Mouse (Mus musculus) brain, embryonic 14.5 days (tissue): ENCODE results near the gene H2-Aa.

Experiments used
- CTCF ChIP-seq: fragments of 200-500 bp; IDR thresholded peaks from 2 replicates; pipeline ENCODE4 v1.5.1; 2012; ENCODE audit warnings: inconsistent platforms, mild to moderate bottlenecking, moderate library complexity, borderline replicate concordance; ENCODE audit not compliant: insufficient read depth, insufficient read length; ENCODE audit errors: extremely low read depth
- POLR2A ChIP-seq: fragments of 200-500 bp; IDR thresholded peaks from 2 replicates; pipeline ENCODE4 v1.6.1; 2012; ENCODE audit warnings: mild to moderate bottlenecking, inconsistent platforms, borderline replicate concordance; ENCODE audit not compliant: poor library complexity, insufficient read depth, insufficient read length, severe bottlenecking; ENCODE audit errors: extremely low read depth

DNA sequence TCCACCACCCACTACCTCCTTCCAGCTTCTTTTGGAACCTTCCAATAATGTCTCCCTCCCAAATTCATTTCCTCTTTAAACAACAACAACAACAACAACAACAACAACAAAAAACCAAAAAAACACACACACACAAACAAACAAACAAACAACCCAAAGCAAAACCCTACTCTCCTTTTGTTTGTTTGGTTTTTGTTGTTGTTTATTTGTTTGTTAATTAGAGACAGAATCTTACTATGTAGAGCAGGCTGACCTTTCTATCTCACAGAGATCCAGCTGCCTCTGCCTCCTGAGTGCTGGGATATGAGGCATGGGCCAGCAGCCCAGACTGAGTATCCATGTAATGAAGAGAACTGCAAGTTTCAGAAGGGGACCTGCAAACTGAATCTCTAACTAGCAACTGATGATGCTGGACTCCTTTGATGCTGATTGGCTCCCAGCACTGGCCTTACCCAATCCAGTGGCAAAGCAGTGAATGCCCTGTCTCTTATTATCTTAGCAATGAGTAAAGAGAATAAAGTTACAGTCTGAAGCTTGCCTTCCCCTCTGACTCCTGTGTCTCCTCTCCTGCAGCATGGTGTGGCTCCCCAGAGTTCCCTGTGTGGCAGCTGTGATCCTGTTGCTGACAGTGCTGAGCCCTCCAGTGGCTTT, 17.9 kb upstream of the H2-Aa start, which contains the start of gene H2-Eb1:
- TF ChIP-seq CTCF (no peak), POLR2A (no peak)
